Mouse (Mus musculus): ENCODE data around the gene Rsf1. TPM values are rescaled to one million over a fixed set of nuclear protein-coding genes. Genes with fewer than 3 reads are reported as not detected.

Rsf1 gene
- polyA plus RNA-seq, 1 experiment from 2014 or later = 14.0 TPM

DNA sequence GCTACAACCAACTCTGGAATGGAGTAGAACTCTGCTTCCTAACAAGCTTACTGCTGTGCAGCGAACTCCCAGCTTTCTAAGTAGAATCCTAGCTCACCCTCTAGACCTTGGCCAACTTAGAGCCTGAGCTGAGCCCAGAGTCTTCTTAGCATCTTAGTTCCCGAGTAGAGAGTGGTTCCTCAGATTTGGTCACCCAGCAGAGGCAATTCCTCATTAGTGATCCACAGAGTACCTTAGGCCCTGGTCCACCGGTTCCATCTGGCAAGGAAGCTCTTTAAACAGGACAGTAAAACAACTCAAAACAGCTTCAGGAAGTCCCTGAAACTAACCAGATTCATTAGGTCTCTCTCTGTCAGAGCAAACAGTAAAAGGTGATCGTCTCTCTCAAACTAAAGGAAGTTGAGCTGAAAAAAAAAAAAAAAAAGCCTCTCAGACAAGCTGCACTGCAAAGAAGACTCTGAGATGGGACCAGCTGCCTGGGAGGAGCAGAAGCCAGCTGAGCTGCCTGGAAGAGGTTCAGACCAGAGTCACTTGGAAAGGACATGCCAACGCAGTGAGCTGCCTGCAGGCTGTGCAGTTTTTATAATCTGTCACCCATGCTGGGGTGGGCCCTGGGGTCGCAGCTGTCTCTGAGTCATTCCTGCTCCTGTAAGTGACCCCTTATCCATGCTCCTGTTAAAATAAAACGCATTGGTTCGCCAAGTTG lies 1.2 kb upstream of the Rsf1 start:
- peaks cover 7% of the 10 kb centered on the region for H3K4me1 ChIP-seq (ENCODE audit: control insufficient read depth, insufficient read depth, low read length)
- H3K4me3 ChIP-seq (ENCODE audit: low read length) = peak overlapping the region; percentile 100
- H3K27me3 ChIP-seq (ENCODE audit: control insufficient read depth, insufficient read depth, low read length) = no peaks in the 10 kb centered on the region
- WGBS = 26% methylated on average over 8 of the region's 8 CpGs
- H3K9ac ChIP-seq (ENCODE audit: low read length) = peak overlapping the region; percentile 79
- no peak for ATAC-seq (replicated peaks; ENCODE audit: extremely low read depth, insufficient read depth, low FRiP score)
- H3K4me2 ChIP-seq (ENCODE audit: low read depth, low read length) = peak overlapping the region; percentile 77
- H3K36me3 ChIP-seq (ENCODE audit: control insufficient read depth, insufficient read depth) = peaks cover 10% of the 10 kb centered on the region
- H3K27ac ChIP-seq (ENCODE audit: low read length) = peak overlapping the region; percentile 84
- H3K9me3 ChIP-seq (replicated peaks; ENCODE audit: control insufficient read depth, low read length) = no peaks in the 10 kb centered on the region

DNA sequence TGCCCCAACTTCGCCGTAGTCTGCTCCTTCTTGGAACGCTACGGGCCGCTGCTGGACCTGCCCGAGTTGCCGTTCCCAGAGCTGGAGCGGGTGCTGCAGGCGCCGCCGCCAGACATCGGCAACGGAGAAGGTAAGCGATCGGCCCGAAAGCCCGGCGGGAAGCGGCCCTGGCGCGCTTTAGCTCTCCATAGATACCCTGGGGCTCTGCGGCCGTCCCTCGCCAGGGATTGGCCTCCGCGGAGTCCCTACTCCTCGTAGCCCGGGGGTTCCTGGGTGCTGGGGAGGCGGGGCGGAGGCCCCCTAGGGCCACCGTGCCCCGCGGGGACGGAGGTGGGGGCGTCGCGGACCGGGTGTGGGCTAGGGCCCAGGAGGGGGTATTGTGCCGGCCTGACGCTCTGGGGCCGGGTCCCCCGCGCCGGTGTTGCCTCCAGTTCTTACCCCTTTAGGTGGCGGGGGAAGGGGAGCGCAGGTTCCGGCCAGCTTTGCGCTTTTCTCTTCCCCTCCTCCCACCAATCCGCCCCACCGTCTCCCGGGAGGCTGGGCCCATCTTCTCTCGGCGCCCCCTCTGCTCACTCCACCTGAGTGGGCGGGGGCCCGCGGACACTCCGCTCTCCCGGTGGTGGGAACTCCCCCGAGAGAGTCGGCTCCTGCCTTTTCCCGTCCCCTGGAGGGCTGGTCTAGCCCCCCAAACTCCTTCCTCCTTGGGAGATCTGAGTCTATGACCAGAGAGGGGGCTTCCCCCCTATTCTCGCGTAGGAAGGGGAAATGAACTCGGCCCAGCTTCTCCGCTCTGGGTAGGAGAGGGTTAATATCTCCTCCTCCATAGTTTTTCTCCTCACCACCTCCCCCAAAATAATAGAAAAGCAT lies 520 bp downstream of the Rsf1 start:
- WGBS = under 1% methylated on average over 65 of the region's 65 CpGs
- H3K36me3 ChIP-seq (ENCODE audit: control insufficient read depth, insufficient read depth) = peaks cover 1% of the 10 kb centered on the region
- peak; percentile 33 for ATAC-seq (replicated peaks; ENCODE audit: extremely low read depth, insufficient read depth, low FRiP score)

DNA sequence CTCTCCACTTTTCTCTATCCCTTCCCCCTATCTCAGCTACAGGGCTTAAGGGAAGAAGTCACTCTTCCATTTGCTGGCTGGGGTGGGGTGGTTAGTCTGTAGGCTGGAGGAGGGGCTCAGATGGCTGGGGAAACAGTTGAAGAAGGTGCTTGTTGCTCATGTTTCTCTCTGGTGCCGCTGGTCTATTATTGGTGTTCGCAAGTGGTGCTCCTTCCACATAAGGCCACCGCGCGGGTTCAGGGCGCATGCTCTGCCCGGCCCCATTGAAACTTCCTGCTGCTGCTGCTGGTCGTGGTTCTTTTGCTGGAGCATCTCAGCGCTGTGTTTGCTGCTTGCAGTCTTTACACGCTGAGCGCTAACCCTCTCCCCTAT lies 1.1 kb downstream of the Rsf1 start:
- 0% methylated on average over 11 of the region's 11 CpGs for WGBS
- Histone ChIP-seq H3K9ac (ENCODE audit: low read length) (peak overlapping the region; percentile 100), H3K4me3 (ENCODE audit: low read length) (peak overlapping the region; percentile 100), H3K4me2 (ENCODE audit: low read depth, low read length) (peak overlapping the region; percentile 92), H3K36me3 (ENCODE audit: control insufficient read depth, insufficient read depth) (no peaks in the 10 kb centered on the region), H3K27me3 (ENCODE audit: control insufficient read depth, insufficient read depth, low read length) (no peaks in the 10 kb centered on the region), H3K27ac (ENCODE audit: low read length) (peak overlapping the region; percentile 99), H3K9me3 (replicated peaks; ENCODE audit: control insufficient read depth, low read length) (no peaks in the 10 kb centered on the region), H3K4me1 (ENCODE audit: control insufficient read depth, insufficient read depth, low read length) (peaks cover 12% of the 10 kb centered on the region)
- ATAC-seq (replicated peaks; ENCODE audit: extremely low read depth, insufficient read depth, low FRiP score) = peak; percentile 61

More for the DNA sequence above, 520 bp downstream of the Rsf1 start:
- Histone ChIP-seq H3K4me2 (ENCODE audit: low read depth, low read length) (peak overlapping the region; percentile 92), H3K27ac (ENCODE audit: low read length) (peak overlapping the region; percentile 99), H3K27me3 (ENCODE audit: control insufficient read depth, insufficient read depth, low read length) (no peaks in the 10 kb centered on the region), H3K4me3 (ENCODE audit: low read length) (peak overlapping the region; percentile 100), H3K4me1 (ENCODE audit: control insufficient read depth, insufficient read depth, low read length) (peaks cover 12% of the 10 kb centered on the region), H3K9ac (ENCODE audit: low read length) (peak overlapping the region; percentile 100), H3K9me3 (replicated peaks; ENCODE audit: control insufficient read depth, low read length) (no peaks in the 10 kb centered on the region)

DNA sequence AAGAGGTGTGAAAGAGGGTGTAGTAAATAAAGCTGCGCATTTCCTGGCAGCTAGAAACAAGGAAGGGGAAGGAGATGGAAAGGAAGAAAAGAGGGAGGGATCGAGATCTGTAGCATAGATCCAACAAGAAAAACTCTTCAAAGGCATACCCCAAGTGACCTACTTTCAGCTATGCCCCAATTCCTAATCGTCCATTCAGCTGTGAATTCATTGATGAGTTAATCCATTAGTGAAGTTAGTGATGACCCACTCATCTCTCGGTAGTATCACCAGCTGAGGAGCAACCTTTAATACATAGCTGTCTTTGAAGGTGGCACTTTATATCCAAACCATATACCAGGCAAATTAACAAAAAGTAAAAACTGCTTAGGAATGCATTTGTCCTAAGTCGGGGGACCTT lies 8.8 kb downstream of the Rsf1 start:
- ATAC-seq (replicated peaks; ENCODE audit: extremely low read depth, insufficient read depth, low FRiP score) = no peak
- H3K9ac ChIP-seq (ENCODE audit: low read length) = no peak overlapping the region
- no peaks in the 10 kb centered on the region for H3K36me3 ChIP-seq (ENCODE audit: control insufficient read depth, insufficient read depth)
- peaks cover 19% of the 10 kb centered on the region for H3K4me1 ChIP-seq (ENCODE audit: control insufficient read depth, insufficient read depth, low read length)
- H3K4me3 ChIP-seq (ENCODE audit: low read length) = no peak overlapping the region
- no peak overlapping the region for H3K27ac ChIP-seq (ENCODE audit: low read length)
- no peaks in the 10 kb centered on the region for H3K9me3 ChIP-seq (replicated peaks; ENCODE audit: control insufficient read depth, low read length)
- WGBS = 81% methylated on average over 5 of the region's 5 CpGs
- H3K4me2 ChIP-seq (ENCODE audit: low read depth, low read length) = no peak overlapping the region
- H3K27me3 ChIP-seq (ENCODE audit: control insufficient read depth, insufficient read depth, low read length) = no peaks in the 10 kb centered on the region

DNA sequence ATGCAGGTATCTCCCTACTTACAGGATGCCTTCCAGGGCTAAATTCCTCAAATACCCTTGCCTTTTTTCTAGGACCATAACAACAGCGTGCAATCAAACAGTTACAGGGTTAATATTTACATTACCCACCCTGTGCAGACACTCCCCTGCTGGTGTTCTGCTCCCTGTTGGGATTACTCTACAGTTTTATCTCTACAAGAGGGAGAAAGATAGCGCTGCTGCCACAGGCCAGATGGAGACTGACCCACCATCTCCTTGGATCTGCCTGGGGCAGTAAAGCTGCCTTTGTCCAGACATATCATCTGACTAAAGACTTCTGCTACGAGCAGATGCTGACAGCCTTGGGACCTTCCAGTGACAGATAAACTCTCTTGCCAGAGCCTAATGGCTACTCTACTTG lies 10.8 kb downstream of the Rsf1 start:
- Histone ChIP-seq H3K36me3 (ENCODE audit: control insufficient read depth, insufficient read depth) (no peaks in the 10 kb centered on the region), H3K4me3 (ENCODE audit: low read length) (no peak overlapping the region), H3K9me3 (replicated peaks; ENCODE audit: control insufficient read depth, low read length) (no peaks in the 10 kb centered on the region), H3K4me2 (ENCODE audit: low read depth, low read length) (no peak overlapping the region), H3K27me3 (ENCODE audit: control insufficient read depth, insufficient read depth, low read length) (no peaks in the 10 kb centered on the region), H3K27ac (ENCODE audit: low read length) (no peak overlapping the region), H3K4me1 (ENCODE audit: control insufficient read depth, insufficient read depth, low read length) (peaks cover 14% of the 10 kb centered on the region), H3K9ac (ENCODE audit: low read length) (no peak overlapping the region)
- WGBS = 16% methylated on average over 3 of the region's 3 CpGs
- no peak for ATAC-seq (replicated peaks; ENCODE audit: extremely low read depth, insufficient read depth, low FRiP score)

DNA sequence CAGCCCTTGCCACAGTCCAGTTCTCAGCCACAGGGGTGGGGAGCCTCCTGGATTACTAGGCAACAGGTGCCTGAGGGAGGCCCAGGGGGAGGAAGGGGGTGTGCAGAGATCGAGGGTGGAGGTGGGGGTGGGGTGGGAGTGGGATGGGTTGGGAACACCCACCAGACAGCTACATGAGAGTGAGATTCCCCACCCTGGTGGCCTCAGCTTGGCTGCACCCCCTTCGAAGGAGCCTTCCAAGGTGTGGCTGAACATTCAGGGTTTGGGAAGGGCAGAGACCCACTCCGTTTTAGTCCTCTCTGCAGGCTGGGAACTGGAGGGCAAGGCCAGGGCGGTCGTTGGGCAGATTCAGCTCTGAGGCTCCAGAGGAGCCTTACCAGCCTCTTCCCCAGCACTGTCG lies 11.6 kb downstream of the Rsf1 start:
- no peak for ATAC-seq (replicated peaks; ENCODE audit: extremely low read depth, insufficient read depth, low FRiP score)
- Histone ChIP-seq H3K27ac (ENCODE audit: low read length) (no peak overlapping the region), H3K9ac (ENCODE audit: low read length) (no peak overlapping the region), H3K4me2 (ENCODE audit: low read depth, low read length) (no peak overlapping the region), H3K4me3 (ENCODE audit: low read length) (no peak overlapping the region), H3K27me3 (ENCODE audit: control insufficient read depth, insufficient read depth, low read length) (no peaks in the 10 kb centered on the region), H3K4me1 (ENCODE audit: control insufficient read depth, insufficient read depth, low read length) (peaks cover 14% of the 10 kb centered on the region), H3K9me3 (replicated peaks; ENCODE audit: control insufficient read depth, low read length) (no peaks in the 10 kb centered on the region), H3K36me3 (ENCODE audit: control insufficient read depth, insufficient read depth) (no peaks in the 10 kb centered on the region)
- 63% methylated on average over 6 of the region's 6 CpGs for WGBS

DNA sequence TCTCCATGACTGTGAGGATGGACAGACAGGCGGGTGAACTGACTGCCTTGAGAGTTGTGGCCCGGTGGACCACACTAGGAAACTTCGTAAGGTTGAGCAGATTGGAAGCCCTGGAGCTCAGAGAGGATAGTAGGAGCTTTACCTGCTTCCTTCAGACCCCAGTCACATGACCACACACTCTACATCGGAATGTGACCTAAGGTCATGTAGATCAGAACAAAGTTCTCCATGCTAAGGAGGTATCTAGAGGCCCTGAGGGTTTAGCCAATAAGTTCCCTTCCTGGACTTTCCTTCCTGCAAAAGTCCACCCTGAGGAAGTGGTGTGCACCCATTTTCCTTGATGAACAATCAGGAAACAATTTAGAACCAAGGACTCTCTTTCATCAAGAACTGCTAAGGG lies 12.7 kb downstream of the Rsf1 start:
- no peak overlapping the region for H3K4me3 ChIP-seq (ENCODE audit: low read length)
- H3K27ac ChIP-seq (ENCODE audit: low read length) = no peak overlapping the region
- H3K4me1 ChIP-seq (ENCODE audit: control insufficient read depth, insufficient read depth, low read length) = peaks cover 14% of the 10 kb centered on the region
- H3K4me2 ChIP-seq (ENCODE audit: low read depth, low read length) = no peak overlapping the region
- 92% methylated on average over 4 of the region's 4 CpGs for WGBS
- no peak overlapping the region for H3K9ac ChIP-seq (ENCODE audit: low read length)
- no peak for ATAC-seq (replicated peaks; ENCODE audit: extremely low read depth, insufficient read depth, low FRiP score)
- H3K36me3 ChIP-seq (ENCODE audit: control insufficient read depth, insufficient read depth) = no peaks in the 10 kb centered on the region
- H3K9me3 ChIP-seq (replicated peaks; ENCODE audit: control insufficient read depth, low read length) = no peaks in the 10 kb centered on the region
- no peaks in the 10 kb centered on the region for H3K27me3 ChIP-seq (ENCODE audit: control insufficient read depth, insufficient read depth, low read length)

DNA sequence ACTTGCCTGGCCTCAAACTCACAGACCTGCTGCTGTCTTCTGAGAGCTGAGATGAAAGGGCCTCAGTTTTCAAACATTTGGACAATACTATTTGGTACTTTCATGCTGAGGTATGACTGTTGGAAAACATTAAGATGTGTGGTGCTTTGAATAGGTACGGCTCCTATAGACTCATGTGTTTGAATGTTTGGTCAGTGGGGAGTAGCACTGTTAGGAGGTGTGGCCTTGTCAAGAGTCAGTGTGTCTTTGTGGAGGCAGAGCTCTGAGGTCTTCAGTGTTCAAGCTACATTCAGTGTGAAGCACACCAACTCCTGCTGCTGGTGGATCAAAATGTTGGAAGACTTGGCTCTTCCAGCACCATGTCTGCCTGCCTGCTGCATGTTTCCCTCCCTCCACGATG lies 13.8 kb downstream of the Rsf1 start:
- 80% methylated on average over 2 of the region's 2 CpGs for WGBS
- ATAC-seq (replicated peaks; ENCODE audit: extremely low read depth, insufficient read depth, low FRiP score) = no peak

DNA sequence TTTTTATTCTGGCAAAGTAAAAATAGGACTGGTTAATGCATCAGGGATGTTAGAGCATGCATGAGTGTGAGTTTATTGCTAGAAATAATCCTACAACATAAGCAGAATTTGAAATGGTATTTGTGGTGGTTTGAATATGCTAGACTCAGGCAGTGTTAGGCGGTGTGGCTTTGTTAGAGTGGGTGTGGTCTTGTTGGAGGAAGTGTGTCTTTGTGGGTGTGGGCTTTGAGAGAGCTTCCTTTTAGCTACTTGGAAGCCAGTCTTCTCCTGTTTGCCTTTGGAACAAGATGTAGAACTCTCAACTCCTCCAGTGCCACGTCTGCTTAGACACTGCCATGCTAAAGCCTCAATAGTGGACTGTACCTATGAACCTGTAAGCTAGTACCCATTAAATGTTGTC lies 18.9 kb downstream of the Rsf1 start:
- no peak overlapping the region for H3K27ac ChIP-seq (ENCODE audit: low read length)
- no peak overlapping the region for H3K4me2 ChIP-seq (ENCODE audit: low read depth, low read length)
- no peaks in the 10 kb centered on the region for H3K27me3 ChIP-seq (ENCODE audit: control insufficient read depth, insufficient read depth, low read length)
- WGBS = 86% methylated on average over 2 of the region's 2 CpGs
- ATAC-seq (replicated peaks; ENCODE audit: extremely low read depth, insufficient read depth, low FRiP score) = no peak
- H3K4me3 ChIP-seq (ENCODE audit: low read length) = no peak overlapping the region
- peaks cover 1% of the 10 kb centered on the region; the same call in 1 of the 2 replicates for H3K4me1 ChIP-seq (ENCODE audit: control insufficient read depth, insufficient read depth, low read length)
- H3K9ac ChIP-seq (ENCODE audit: low read length) = no peak overlapping the region
- H3K9me3 ChIP-seq (replicated peaks; ENCODE audit: control insufficient read depth, low read length) = no peaks in the 10 kb centered on the region
- H3K36me3 ChIP-seq (ENCODE audit: control insufficient read depth, insufficient read depth) = no peaks in the 10 kb centered on the region

More for the DNA sequence above, 13.8 kb downstream of the Rsf1 start:
- Histone ChIP-seq H3K36me3 (ENCODE audit: control insufficient read depth, insufficient read depth) (no peaks in the 10 kb centered on the region), H3K9me3 (replicated peaks; ENCODE audit: control insufficient read depth, low read length) (no peaks in the 10 kb centered on the region), H3K9ac (ENCODE audit: low read length) (no peak overlapping the region), H3K27ac (ENCODE audit: low read length) (no peak overlapping the region), H3K4me3 (ENCODE audit: low read length) (no peak overlapping the region), H3K4me1 (ENCODE audit: control insufficient read depth, insufficient read depth, low read length) (peaks cover 14% of the 10 kb centered on the region), H3K27me3 (ENCODE audit: control insufficient read depth, insufficient read depth, low read length) (no peaks in the 10 kb centered on the region), H3K4me2 (ENCODE audit: low read depth, low read length) (no peak overlapping the region)
